Mouse (Mus musculus): ENCODE results near the gene Mmp17. TPM values are rescaled to one million over a fixed set of nuclear protein-coding genes. Genes with fewer than 3 reads are reported as not detected.
A peak's percentile ranks its signal among the peaks of the same experiment; 100 is the strongest.
"Not testable (repeated sequence)": the region's sequence is repeated elsewhere in the genome, so short reads cannot be mapped to it uniquely, and the experiment has no call there.

The Mmp17 gene
- polyA plus RNA-seq, 1 experiment: 3.2 TPM

DNA sequence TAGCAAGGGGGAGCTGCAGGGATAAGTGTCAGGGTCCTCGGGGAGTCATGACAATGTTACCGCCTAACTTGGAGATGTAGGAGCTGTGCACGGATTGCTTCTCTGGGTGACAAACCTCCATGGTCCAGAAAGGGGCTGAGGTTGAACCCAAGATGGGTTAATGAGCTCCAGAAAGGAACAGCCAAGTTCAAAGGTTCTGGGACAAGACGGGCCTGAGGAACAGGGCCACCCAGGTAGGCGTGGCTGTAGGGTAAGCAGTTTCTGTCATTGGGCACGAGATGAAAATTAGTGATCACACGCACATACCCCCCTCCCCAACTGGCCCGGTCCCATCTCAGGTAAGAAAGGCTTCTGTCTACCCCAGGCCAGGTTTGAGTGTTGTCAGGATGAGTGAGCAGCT, 23.5 kb downstream of the Mmp17 start:
- Histone ChIP-seq H3K4me3 (ENCODE audit: extremely low read depth, insufficient read depth, insufficient read length) (no peak overlapping the region), H3K27ac (ENCODE audit: insufficient read depth, low read length) (no peak overlapping the region), H3K36me3 (ENCODE audit: control insufficient read depth, insufficient read depth, low read length) (no peaks in the 10 kb centered on the region), H3K27me3 (ENCODE audit: control insufficient read depth, insufficient read depth, low read length) (no peaks in the 10 kb centered on the region), H3K4me1 (ENCODE audit: control insufficient read depth, insufficient read depth, insufficient read length) (no peaks in the 10 kb centered on the region)
- WGBS: 87% methylated on average over 8 of the region's 8 CpGs
- TF ChIP-seq CTCF (IDR thresholded peaks at IDR 0.05; ENCODE audit: extremely low read depth, insufficient read depth, insufficient read length, insufficient replicate concordance) (no peak), POLR2A (IDR thresholded peaks at IDR 0.05; ENCODE audit: low read depth, low read length) (no peak)
- DNase-seq (ENCODE audit: low read depth in 1 of 2, low spot score in 2 of 2): no peak

- DNase-seq (ENCODE audit: low read depth in 1 of 2, low spot score in 2 of 2): peak in 1 of 2 experiments; percentile 50
- TF ChIP-seq CTCF (IDR thresholded peaks at IDR 0.05; ENCODE audit: extremely low read depth, insufficient read depth, insufficient read length, insufficient replicate concordance) (peak; percentile 61; the same call in 1 of the 2 replicates), POLR2A (IDR thresholded peaks at IDR 0.05; ENCODE audit: low read depth, low read length) (no peak)
- no peak overlapping the region for H3K4me3 ChIP-seq (ENCODE audit: extremely low read depth, insufficient read depth, insufficient read length)
- H3K27me3 ChIP-seq (ENCODE audit: control insufficient read depth, insufficient read depth, low read length): no peaks in the 10 kb centered on the region
- H3K4me1 ChIP-seq (ENCODE audit: control insufficient read depth, insufficient read depth, insufficient read length): no peaks in the 10 kb centered on the region
- H3K27ac ChIP-seq (ENCODE audit: insufficient read depth, low read length): no peak overlapping the region
- 0% methylated on average over 1 of the region's 1 CpGs for WGBS
- H3K36me3 ChIP-seq (ENCODE audit: control insufficient read depth, insufficient read depth, low read length): no peaks in the 10 kb centered on the region
Measured at GRCm38 (mm10) chr5:129611060-129611459, 27.1 kb downstream of the Mmp17 start.

DNA sequence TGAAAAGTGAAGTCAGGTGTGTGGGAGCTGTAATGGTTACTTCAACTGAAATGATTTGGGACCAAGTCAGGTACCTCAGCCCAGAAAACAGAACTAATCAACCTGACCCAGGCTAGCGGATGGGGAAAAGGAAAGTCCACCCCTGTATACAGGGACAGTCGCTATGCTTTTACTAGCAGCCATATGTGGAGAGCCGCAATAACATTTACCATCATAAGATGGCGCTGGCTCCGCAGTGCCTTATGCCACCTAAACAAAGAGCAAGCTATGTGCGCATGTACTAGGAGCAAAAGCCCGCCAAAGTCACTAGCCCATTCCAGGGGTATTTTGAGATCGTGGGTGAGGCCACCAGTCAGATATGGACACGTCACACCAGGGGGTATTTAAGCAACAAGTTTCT, 36.6 kb downstream of the Mmp17 start:
- not testable (repeated sequence) for H3K27ac ChIP-seq (ENCODE audit: insufficient read depth, low read length); H3K27me3 ChIP-seq (ENCODE audit: control insufficient read depth, insufficient read depth, low read length); H3K4me3 ChIP-seq (ENCODE audit: extremely low read depth, insufficient read depth, insufficient read length); H3K4me1 ChIP-seq (ENCODE audit: control insufficient read depth, insufficient read depth, insufficient read length); H3K36me3 ChIP-seq (ENCODE audit: control insufficient read depth, insufficient read depth, low read length); DNase-seq (ENCODE audit: low read depth in 1 of 2, low spot score in 2 of 2)
- 66% methylated on average over 9 of the region's 9 CpGs for WGBS

DNA sequence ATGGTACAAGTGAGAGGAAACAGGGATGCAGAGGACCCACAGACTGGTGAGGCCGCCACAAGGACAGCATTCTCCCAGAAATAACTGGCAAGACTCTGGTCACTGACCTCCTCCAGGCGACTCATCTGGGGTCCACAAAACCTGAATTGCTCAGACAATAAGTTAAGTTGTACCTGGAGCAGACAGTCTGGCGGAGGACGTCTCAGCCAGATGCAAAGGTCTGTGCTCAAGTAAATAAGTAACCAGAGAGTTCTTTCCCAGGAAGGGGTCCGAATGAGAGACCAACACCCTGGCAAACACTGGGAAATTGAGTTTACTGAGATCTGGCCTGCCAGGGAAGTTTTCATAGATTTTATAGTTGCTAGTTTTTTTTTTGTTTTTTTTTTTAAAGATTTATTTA, 37.4 kb downstream of the Mmp17 start:
- no peaks in the 10 kb centered on the region for H3K36me3 ChIP-seq (ENCODE audit: control insufficient read depth, insufficient read depth, low read length)
- no peaks in the 10 kb centered on the region for H3K27me3 ChIP-seq (ENCODE audit: control insufficient read depth, insufficient read depth, low read length)
- no peaks in the 10 kb centered on the region for H3K4me1 ChIP-seq (ENCODE audit: control insufficient read depth, insufficient read depth, insufficient read length)
- no peak overlapping the region for H3K4me3 ChIP-seq (ENCODE audit: extremely low read depth, insufficient read depth, insufficient read length)
- WGBS: 80% methylated on average over 5 of the region's 5 CpGs
- no peak overlapping the region for H3K27ac ChIP-seq (ENCODE audit: insufficient read depth, low read length)
- no peak for DNase-seq (ENCODE audit: low read depth in 1 of 2, low spot score in 2 of 2)
- TF ChIP-seq POLR2A (IDR thresholded peaks at IDR 0.05; ENCODE audit: low read depth, low read length) (no peak), CTCF (IDR thresholded peaks at IDR 0.05; ENCODE audit: extremely low read depth, insufficient read depth, insufficient read length, insufficient replicate concordance) (no peak)

GRCm38 (mm10) chr5:129626099-129626498, 42.1 kb downstream of the Mmp17 start:
- WGBS: 84% methylated on average over 6 of the region's 6 CpGs
- Histone ChIP-seq H3K27ac (ENCODE audit: insufficient read depth, low read length) (no peak overlapping the region), H3K4me3 (ENCODE audit: extremely low read depth, insufficient read depth, insufficient read length) (no peak overlapping the region), H3K27me3 (ENCODE audit: control insufficient read depth, insufficient read depth, low read length) (no peaks in the 10 kb centered on the region), H3K4me1 (ENCODE audit: control insufficient read depth, insufficient read depth, insufficient read length) (no peaks in the 10 kb centered on the region), H3K36me3 (ENCODE audit: control insufficient read depth, insufficient read depth, low read length) (no peaks in the 10 kb centered on the region)
- no peak for DNase-seq (ENCODE audit: low read depth in 1 of 2, low spot score in 2 of 2)
- TF ChIP-seq CTCF (IDR thresholded peaks at IDR 0.05; ENCODE audit: extremely low read depth, insufficient read depth, insufficient read length, insufficient replicate concordance) (no peak), POLR2A (IDR thresholded peaks at IDR 0.05; ENCODE audit: low read depth, low read length) (no peak)

DNA sequence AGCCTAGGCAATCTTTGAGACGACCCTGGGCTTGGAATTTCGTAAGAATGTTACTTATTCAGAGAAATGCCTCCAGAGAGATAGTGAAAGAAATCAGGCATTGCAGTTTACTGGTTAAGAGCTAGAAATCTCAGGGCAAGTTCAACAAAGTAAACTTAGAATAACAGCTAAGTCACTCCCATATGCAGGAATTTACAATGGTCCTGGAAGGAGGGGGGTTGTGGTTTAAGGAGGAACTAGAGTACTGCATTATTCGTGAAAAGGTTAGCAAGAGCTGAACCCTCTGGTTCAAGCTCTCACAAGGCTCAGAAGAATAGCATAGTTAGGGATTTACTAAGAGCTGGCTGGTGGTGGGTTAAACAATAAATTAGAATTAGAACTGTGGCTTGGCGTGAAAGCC, 42.6 kb downstream of the Mmp17 start:
- not testable (repeated sequence) for H3K27ac ChIP-seq (ENCODE audit: insufficient read depth, low read length); H3K4me1 ChIP-seq (ENCODE audit: control insufficient read depth, insufficient read depth, insufficient read length); H3K36me3 ChIP-seq (ENCODE audit: control insufficient read depth, insufficient read depth, low read length); H3K27me3 ChIP-seq (ENCODE audit: control insufficient read depth, insufficient read depth, low read length); DNase-seq (ENCODE audit: low read depth in 1 of 2, low spot score in 2 of 2); H3K4me3 ChIP-seq (ENCODE audit: extremely low read depth, insufficient read depth, insufficient read length)
- 70% methylated on average over 4 of the region's 4 CpGs for WGBS

- not testable (repeated sequence) for DNase-seq (ENCODE audit: low read depth in 1 of 2, low spot score in 2 of 2); H3K27me3 ChIP-seq (ENCODE audit: control insufficient read depth, insufficient read depth, low read length); H3K4me3 ChIP-seq (ENCODE audit: extremely low read depth, insufficient read depth, insufficient read length); H3K27ac ChIP-seq (ENCODE audit: insufficient read depth, low read length); H3K36me3 ChIP-seq (ENCODE audit: control insufficient read depth, insufficient read depth, low read length); H3K4me1 ChIP-seq (ENCODE audit: control insufficient read depth, insufficient read depth, insufficient read length)
- WGBS: 82% methylated on average over 2 of the region's 2 CpGs
Measured at GRCm38 (mm10) chr5:129632270-129633250, 48.6 kb downstream of the Mmp17 start.
